Mouse (Mus musculus) retina, postnatal 7 days (tissue): ENCODE data around the gene Anxa11.
"Not testable (repeated sequence)": the region's sequence is repeated elsewhere in the genome, so short reads cannot be mapped to it uniquely, and the experiment has no call there.

Experiments
- DNase-seq: peaks from one replicate; pipeline ENCODE4 v3.0.0-alpha.2; 2012; ENCODE audit warnings: low read depth, low spot score

Gene Anxa11

GRCm38 (mm10) chr14:25841579-25841978 lies 377 bp upstream of the Anxa11 start:
- no peak for DNase-seq

GRCm38 (mm10) chr14:25842688-25843003 lies 690 bp downstream of the Anxa11 start:
- no peak for DNase-seq

GRCm38 (mm10) chr14:25844372-25844771 lies 2.4 kb downstream of the Anxa11 start:
- DNase-seq: no peak

- DNase-seq: no peak
Observed at GRCm38 (mm10) chr14:25845832-25846383, 4.0 kb downstream of the Anxa11 start.

- DNase-seq: no peak
Observed at GRCm38 (mm10) chr14:25846516-25846915, 4.6 kb downstream of the Anxa11 start.

GRCm38 (mm10) chr14:25847660-25848059 lies 5.7 kb downstream of the Anxa11 start:
- DNase-seq: no peak

GRCm38 (mm10) chr14:25848237-25848636 lies 6.3 kb downstream of the Anxa11 start:
- DNase-seq: no peak

- DNase-seq: not testable (repeated sequence)
Observed at GRCm38 (mm10) chr14:25848708-25849107, 6.8 kb downstream of the Anxa11 start.

- no peak for DNase-seq
Observed at GRCm38 (mm10) chr14:25850433-25850832, 8.5 kb downstream of the Anxa11 start.

- no peak for DNase-seq
Observed at GRCm38 (mm10) chr14:25851189-25851588, 9.2 kb downstream of the Anxa11 start.

GRCm38 (mm10) chr14:25852121-25852561 lies 10.2 kb downstream of the Anxa11 start:
- no peak for DNase-seq

GRCm38 (mm10) chr14:25853295-25853694 lies 11.3 kb downstream of the Anxa11 start:
- no peak for DNase-seq

- no peak for DNase-seq
Observed at GRCm38 (mm10) chr14:25853717-25854452, 11.9 kb downstream of the Anxa11 start.

GRCm38 (mm10) chr14:25855241-25855885 lies 13.4 kb downstream of the Anxa11 start:
- DNase-seq: no peak

GRCm38 (mm10) chr14:25857168-25857621 lies 15.2 kb downstream of the Anxa11 start:
- no peak for DNase-seq

GRCm38 (mm10) chr14:25857940-25858339 lies 16.0 kb downstream of the Anxa11 start:
- no peak for DNase-seq

GRCm38 (mm10) chr14:25861771-25862530 lies 20.0 kb downstream of the Anxa11 start:
- no peak for DNase-seq

GRCm38 (mm10) chr14:25863721-25864120 lies 21.8 kb downstream of the Anxa11 start:
- DNase-seq: no peak

GRCm38 (mm10) chr14:25865251-25865650 lies 23.3 kb downstream of the Anxa11 start:
- DNase-seq: no peak

- no peak for DNase-seq
Observed at GRCm38 (mm10) chr14:25866384-25866783, 24.4 kb downstream of the Anxa11 start.

GRCm38 (mm10) chr14:25866832-25867231 lies 24.9 kb downstream of the Anxa11 start:
- no peak for DNase-seq

- no peak for DNase-seq
Observed at GRCm38 (mm10) chr14:25867834-25868233, 25.9 kb downstream of the Anxa11 start.
